Mouse (Mus musculus): Measurements from ENCODE around the gene Hcrt. TPM values are rescaled to one million over a fixed set of nuclear protein-coding genes. Genes with fewer than 3 reads are reported as not detected.

Gene Hcrt
- total and polyA plus RNA-seq, 2 experiments from 2014 or later, result 1.2 TPM; not detected in 1

- H3K27ac ChIP-seq, result peak overlapping the region; percentile 28
- peaks cover 8% of the 10 kb centered on the region; the same call in 1 of the 2 replicates for H3K4me1 ChIP-seq (ENCODE audit: insufficient read depth, low read length)
- 63% methylated on average over 8 of the region's 8 CpGs for WGBS
- no peak overlapping the region for H3K9ac ChIP-seq (replicated peaks; ENCODE audit: low read length)
- no peaks in the 10 kb centered on the region for H3K9me3 ChIP-seq (ENCODE audit: low read length)
- ATAC-seq (no peak), DNase-seq (ENCODE audit: low spot score) (no peak)
- peaks cover 12% of the 10 kb centered on the region; the same call in 1 of the 2 replicates for H3K36me3 ChIP-seq (ENCODE audit: insufficient read depth, low read length)
- H3K27me3 ChIP-seq (ENCODE audit: insufficient read depth, low read length), result no peaks in the 10 kb centered on the region
- no peak overlapping the region for H3K4me2 ChIP-seq (ENCODE audit: low read depth, low read length)
- TF ChIP-seq CTCF (IDR thresholded peaks at IDR 0.05; ENCODE audit: low read depth), result no peak
- H3K4me3 ChIP-seq (ENCODE audit: low read length), result no peak overlapping the region
Observed at GRCm38 (mm10) chr11:100721776-100722492, 40.8 kb downstream of the Hcrt start.

- H3K4me1 ChIP-seq (ENCODE audit: insufficient read depth, low read length), result peaks cover 8% of the 10 kb centered on the region; the same call in 1 of the 2 replicates
- ATAC-seq, result no peak
- peak overlapping the region; percentile 28; the same call in 1 of the 2 replicates for H3K27ac ChIP-seq
- no peak overlapping the region for H3K4me2 ChIP-seq (ENCODE audit: low read depth, low read length)
- no peak overlapping the region for H3K4me3 ChIP-seq (ENCODE audit: low read length)
- H3K36me3 ChIP-seq (ENCODE audit: insufficient read depth, low read length), result peaks cover 15% of the 10 kb centered on the region
- 40% methylated on average over 4 of the region's 4 CpGs for WGBS
- H3K9ac ChIP-seq (replicated peaks; ENCODE audit: low read length), result no peak overlapping the region
- no peak for DNase-seq (ENCODE audit: low spot score)
- no peaks in the 10 kb centered on the region for H3K27me3 ChIP-seq (ENCODE audit: insufficient read depth, low read length)
- H3K9me3 ChIP-seq (ENCODE audit: low read length), result no peaks in the 10 kb centered on the region
- no peak for TF ChIP-seq CTCF (IDR thresholded peaks at IDR 0.05; ENCODE audit: low read depth)
Observed at GRCm38 (mm10) chr11:100721254-100721653, 41.5 kb downstream of the Hcrt start.

- WGBS, result 78% methylated on average over 5 of the region's 5 CpGs
- no peaks in the 10 kb centered on the region for H3K27me3 ChIP-seq (ENCODE audit: insufficient read depth, low read length)
- peaks cover 8% of the 10 kb centered on the region; the same call in 1 of the 2 replicates for H3K4me1 ChIP-seq (ENCODE audit: insufficient read depth, low read length)
- H3K4me3 ChIP-seq (ENCODE audit: low read length), result no peak overlapping the region
- TF ChIP-seq CTCF (IDR thresholded peaks at IDR 0.05; ENCODE audit: low read depth), result no peak
- H3K9me3 ChIP-seq (ENCODE audit: low read length), result no peaks in the 10 kb centered on the region
- no peak overlapping the region for H3K4me2 ChIP-seq (ENCODE audit: low read depth, low read length)
- DNase-seq (ENCODE audit: low spot score), result no peak
- peaks cover 25% of the 10 kb centered on the region for H3K36me3 ChIP-seq (ENCODE audit: insufficient read depth, low read length)
- no peak for ATAC-seq
- H3K27ac ChIP-seq, result peak overlapping the region; percentile 28; the same call in 1 of the 2 replicates
- H3K9ac ChIP-seq (replicated peaks; ENCODE audit: low read length), result no peak overlapping the region
Observed at GRCm38 (mm10) chr11:100720345-100720744, 42.4 kb downstream of the Hcrt start.

GRCm38 (mm10) chr11:100719893-100720292, 42.8 kb downstream of the Hcrt start:
- Histone ChIP-seq H3K27ac (peak overlapping the region; percentile 28; the same call in 1 of the 2 replicates), H3K4me1 (ENCODE audit: insufficient read depth, low read length) (peaks cover 8% of the 10 kb centered on the region; the same call in 1 of the 2 replicates), H3K4me2 (ENCODE audit: low read depth, low read length) (no peak overlapping the region), H3K9ac (replicated peaks; ENCODE audit: low read length) (no peak overlapping the region), H3K36me3 (ENCODE audit: insufficient read depth, low read length) (peaks cover 25% of the 10 kb centered on the region), H3K27me3 (ENCODE audit: insufficient read depth, low read length) (no peaks in the 10 kb centered on the region), H3K9me3 (ENCODE audit: low read length) (no peaks in the 10 kb centered on the region), H3K4me3 (ENCODE audit: low read length) (no peak overlapping the region)
- no peak for TF ChIP-seq CTCF (IDR thresholded peaks at IDR 0.05; ENCODE audit: low read depth)
- WGBS, result 81% methylated on average over 11 of the region's 11 CpGs
- no peak for DNase-seq (ENCODE audit: low spot score)
- ATAC-seq, result no peak

- 67% methylated on average over 3 of the region's 3 CpGs for WGBS
- no peak overlapping the region for H3K9ac ChIP-seq (replicated peaks; ENCODE audit: low read length)
- DNase-seq (ENCODE audit: low spot score) (no peak), ATAC-seq (no peak)
- H3K4me3 ChIP-seq (ENCODE audit: low read length), result no peak overlapping the region
- no peak overlapping the region for H3K4me2 ChIP-seq (ENCODE audit: low read depth, low read length)
- TF ChIP-seq CTCF (IDR thresholded peaks at IDR 0.05; ENCODE audit: low read depth), result no peak
- no peaks in the 10 kb centered on the region for H3K9me3 ChIP-seq (ENCODE audit: low read length)
- peaks cover 25% of the 10 kb centered on the region for H3K36me3 ChIP-seq (ENCODE audit: insufficient read depth, low read length)
- peaks cover 8% of the 10 kb centered on the region; the same call in 1 of the 2 replicates for H3K4me1 ChIP-seq (ENCODE audit: insufficient read depth, low read length)
- no peaks in the 10 kb centered on the region for H3K27me3 ChIP-seq (ENCODE audit: insufficient read depth, low read length)
- 0 out of 2 replicates have a peak overlapping the region, but pooled peaks have one; percentile 28 for H3K27ac ChIP-seq
Observed at GRCm38 (mm10) chr11:100719312-100719711, 43.4 kb downstream of the Hcrt start.

GRCm38 (mm10) chr11:100718866-100719265, 43.9 kb downstream of the Hcrt start:
- no peak overlapping the region for H3K4me3 ChIP-seq (ENCODE audit: low read length)
- H3K4me1 ChIP-seq (ENCODE audit: insufficient read depth, low read length), result peaks cover 8% of the 10 kb centered on the region; the same call in 1 of the 2 replicates
- no peak for TF ChIP-seq CTCF (IDR thresholded peaks at IDR 0.05; ENCODE audit: low read depth)
- peaks cover 25% of the 10 kb centered on the region for H3K36me3 ChIP-seq (ENCODE audit: insufficient read depth, low read length)
- no peaks in the 10 kb centered on the region for H3K9me3 ChIP-seq (ENCODE audit: low read length)
- H3K27ac ChIP-seq, result no peak overlapping the region
- DNase-seq (ENCODE audit: low spot score) (no peak), ATAC-seq (no peak)
- no peak overlapping the region for H3K9ac ChIP-seq (replicated peaks; ENCODE audit: low read length)
- WGBS, result 82% methylated on average over 4 of the region's 4 CpGs
- H3K27me3 ChIP-seq (ENCODE audit: insufficient read depth, low read length), result no peaks in the 10 kb centered on the region
- no peak overlapping the region for H3K4me2 ChIP-seq (ENCODE audit: low read depth, low read length)

- no peak overlapping the region for H3K27ac ChIP-seq
- no peaks in the 10 kb centered on the region for H3K27me3 ChIP-seq (ENCODE audit: insufficient read depth, low read length)
- no peak overlapping the region for H3K9ac ChIP-seq (replicated peaks; ENCODE audit: low read length)
- H3K36me3 ChIP-seq (ENCODE audit: insufficient read depth, low read length), result peaks cover 25% of the 10 kb centered on the region
- DNase-seq (ENCODE audit: low spot score) (no peak), ATAC-seq (no peak)
- peaks cover 8% of the 10 kb centered on the region; the same call in 1 of the 2 replicates for H3K4me1 ChIP-seq (ENCODE audit: insufficient read depth, low read length)
- no peak for TF ChIP-seq CTCF (IDR thresholded peaks at IDR 0.05; ENCODE audit: low read depth)
- H3K4me3 ChIP-seq (ENCODE audit: low read length), result no peak overlapping the region
- no peaks in the 10 kb centered on the region for H3K9me3 ChIP-seq (ENCODE audit: low read length)
- no peak overlapping the region for H3K4me2 ChIP-seq (ENCODE audit: low read depth, low read length)
- 84% methylated on average over 7 of the region's 7 CpGs for WGBS
Observed at GRCm38 (mm10) chr11:100718462-100718861, 44.3 kb downstream of the Hcrt start.
